Mouse (Mus musculus): ENCODE data around the gene Gm26566. TPM values are rescaled to one million over a fixed set of nuclear protein-coding genes. Genes with fewer than 3 reads are reported as not detected.

Gm26566 gene
- polyA plus RNA-seq, 1 experiment, result 0.68 TPM

DNA sequence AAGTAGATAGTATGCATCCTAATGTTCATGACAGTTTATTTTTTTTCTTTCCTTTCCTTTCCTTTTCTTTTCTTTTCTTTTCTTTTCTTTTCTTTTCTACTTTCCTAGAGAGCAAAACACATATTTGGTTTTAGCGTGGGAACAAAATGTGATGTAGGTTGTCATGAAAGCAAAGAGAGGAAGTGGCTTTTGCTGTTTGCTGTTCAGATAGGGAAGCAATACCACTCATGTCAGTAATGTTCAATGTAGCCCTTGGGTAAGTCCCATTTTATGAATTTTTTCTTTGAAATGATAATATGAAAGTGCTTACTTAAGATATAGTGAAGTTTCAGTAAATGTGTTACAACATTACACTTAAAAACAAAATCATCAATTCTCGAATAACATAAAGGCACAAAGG is 28.2 kb upstream of the Gm26566 start:
- no peak overlapping the region for H3K27ac ChIP-seq (ENCODE audit: insufficient read depth, low read depth, low read length)
- H3K36me3 ChIP-seq (ENCODE audit: control insufficient read depth, insufficient read depth, low read length), result no peaks in the 10 kb centered on the region
- TF ChIP-seq POLR2A (IDR thresholded peaks at IDR 0.05; ENCODE audit: low read depth, low read length) (no peak), CTCF (IDR thresholded peaks at IDR 0.05; ENCODE audit: extremely low read depth, insufficient read length, insufficient replicate concordance, low read depth, low read length) (no peak)
- no peaks in the 10 kb centered on the region for H3K4me1 ChIP-seq (ENCODE audit: control insufficient read depth, insufficient read depth, insufficient read length, low read length)
- WGBS, result 65% methylated on average over 2 of the region's 2 CpGs
- no peaks in the 10 kb centered on the region for H3K27me3 ChIP-seq (ENCODE audit: control insufficient read depth, insufficient read depth, low read length)
- H3K4me3 ChIP-seq (ENCODE audit: low read depth, low read length), result no peak overlapping the region

DNA sequence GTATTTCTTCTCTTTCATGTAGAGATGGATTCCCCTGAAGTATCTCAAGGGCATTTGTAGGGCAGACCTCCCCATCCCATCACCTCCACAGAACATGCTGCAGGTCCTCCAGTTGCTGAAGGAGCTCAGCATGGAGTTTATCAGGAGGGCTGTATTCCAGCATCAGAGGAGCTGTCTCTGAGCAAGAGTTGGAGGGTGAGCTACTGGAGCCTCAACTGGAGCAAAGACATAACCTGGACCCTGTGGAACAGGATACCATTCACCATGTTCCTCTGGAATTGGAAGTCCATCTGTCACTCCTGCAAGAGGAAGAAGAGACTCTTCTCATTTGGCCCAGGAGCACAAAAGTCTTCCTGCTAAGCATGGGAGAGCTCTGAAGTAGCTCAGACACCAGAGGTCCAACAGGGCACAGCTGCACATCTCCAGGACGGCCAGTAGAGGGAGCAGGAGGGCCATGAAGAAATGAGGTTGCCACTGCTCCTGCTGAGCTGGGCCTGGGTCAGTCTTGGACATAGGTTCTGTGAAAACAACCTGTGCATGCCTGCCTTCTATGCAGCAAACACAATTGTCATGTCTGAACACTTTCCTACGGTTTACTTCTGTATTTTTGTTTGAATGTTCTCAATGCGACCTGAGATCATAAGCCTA is 25.2 kb upstream of the Gm26566 start:
- no peak overlapping the region for H3K4me3 ChIP-seq (ENCODE audit: low read depth, low read length)
- TF ChIP-seq POLR2A (IDR thresholded peaks at IDR 0.05; ENCODE audit: low read depth, low read length) (no peak), CTCF (IDR thresholded peaks at IDR 0.05; ENCODE audit: extremely low read depth, insufficient read length, insufficient replicate concordance, low read depth, low read length) (peak; percentile 99)
- WGBS, result 30% methylated on average over 3 of the region's 3 CpGs
- H3K27me3 ChIP-seq (ENCODE audit: control insufficient read depth, insufficient read depth, low read length), result no peaks in the 10 kb centered on the region
- no peak overlapping the region for H3K27ac ChIP-seq (ENCODE audit: insufficient read depth, low read depth, low read length)
- no peaks in the 10 kb centered on the region for H3K36me3 ChIP-seq (ENCODE audit: control insufficient read depth, insufficient read depth, low read length)
- H3K4me1 ChIP-seq (ENCODE audit: control insufficient read depth, insufficient read depth, insufficient read length, low read length), result no peaks in the 10 kb centered on the region

DNA sequence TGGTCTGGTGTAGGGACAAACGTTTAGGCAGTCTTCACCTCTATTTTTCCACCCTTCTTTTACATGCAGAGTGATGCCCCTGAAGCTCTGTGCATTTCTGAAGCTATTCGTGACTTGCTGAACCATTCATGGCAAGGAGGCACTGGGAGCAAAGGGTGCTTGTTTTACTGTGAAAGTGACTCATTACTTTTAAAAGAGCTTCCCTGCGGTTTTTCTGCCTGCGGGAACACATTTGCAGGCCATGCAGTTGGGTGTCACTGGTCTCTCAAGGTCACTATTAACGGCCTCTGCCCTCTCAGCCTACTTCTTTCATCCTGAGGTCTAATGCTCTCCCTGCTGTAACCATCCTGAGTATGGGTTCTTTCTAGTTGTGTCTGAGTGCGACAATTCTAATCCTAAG is 24.5 kb upstream of the Gm26566 start:
- H3K27ac ChIP-seq (ENCODE audit: insufficient read depth, low read depth, low read length), result no peak overlapping the region
- no peaks in the 10 kb centered on the region for H3K27me3 ChIP-seq (ENCODE audit: control insufficient read depth, insufficient read depth, low read length)
- H3K4me3 ChIP-seq (ENCODE audit: low read depth, low read length), result no peak overlapping the region
- H3K36me3 ChIP-seq (ENCODE audit: control insufficient read depth, insufficient read depth, low read length), result no peaks in the 10 kb centered on the region
- no peaks in the 10 kb centered on the region for H3K4me1 ChIP-seq (ENCODE audit: control insufficient read depth, insufficient read depth, insufficient read length, low read length)
- 61% methylated on average over 6 of the region's 6 CpGs for WGBS
- TF ChIP-seq POLR2A (IDR thresholded peaks at IDR 0.05; ENCODE audit: low read depth, low read length), result no peak
- TF ChIP-seq CTCF (IDR thresholded peaks at IDR 0.05; ENCODE audit: extremely low read depth, insufficient read length, insufficient replicate concordance, low read depth, low read length), result no peak

DNA sequence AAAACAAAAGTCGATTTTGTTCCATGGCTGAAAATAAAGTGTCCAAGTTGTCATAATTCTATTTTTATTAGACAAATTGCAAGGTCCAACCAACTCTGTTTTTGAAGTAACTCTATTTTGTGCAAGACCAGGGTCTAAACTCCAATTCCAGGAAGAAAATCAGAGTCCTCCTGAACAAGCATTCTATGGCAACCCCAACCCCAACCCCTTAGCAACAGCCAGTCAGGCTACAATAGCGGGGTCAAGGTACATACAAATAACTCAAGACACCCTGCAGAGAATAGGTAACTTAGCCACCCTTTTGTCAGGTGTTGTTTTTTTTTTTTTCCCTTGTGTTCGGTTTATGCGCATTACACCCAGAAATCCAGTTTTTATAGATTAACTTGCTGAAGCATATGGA is 23.9 kb upstream of the Gm26566 start:
- Histone ChIP-seq H3K4me1 (ENCODE audit: control insufficient read depth, insufficient read depth, insufficient read length, low read length) (no peaks in the 10 kb centered on the region), H3K4me3 (ENCODE audit: low read depth, low read length) (no peak overlapping the region), H3K27me3 (ENCODE audit: control insufficient read depth, insufficient read depth, low read length) (no peaks in the 10 kb centered on the region), H3K36me3 (ENCODE audit: control insufficient read depth, insufficient read depth, low read length) (no peaks in the 10 kb centered on the region), H3K27ac (ENCODE audit: insufficient read depth, low read depth, low read length) (no peak overlapping the region)
- WGBS, result 53% methylated on average over 4 of the region's 4 CpGs
- TF ChIP-seq CTCF (IDR thresholded peaks at IDR 0.05; ENCODE audit: extremely low read depth, insufficient read length, insufficient replicate concordance, low read depth, low read length), result no peak
- no peak for TF ChIP-seq POLR2A (IDR thresholded peaks at IDR 0.05; ENCODE audit: low read depth, low read length)

DNA sequence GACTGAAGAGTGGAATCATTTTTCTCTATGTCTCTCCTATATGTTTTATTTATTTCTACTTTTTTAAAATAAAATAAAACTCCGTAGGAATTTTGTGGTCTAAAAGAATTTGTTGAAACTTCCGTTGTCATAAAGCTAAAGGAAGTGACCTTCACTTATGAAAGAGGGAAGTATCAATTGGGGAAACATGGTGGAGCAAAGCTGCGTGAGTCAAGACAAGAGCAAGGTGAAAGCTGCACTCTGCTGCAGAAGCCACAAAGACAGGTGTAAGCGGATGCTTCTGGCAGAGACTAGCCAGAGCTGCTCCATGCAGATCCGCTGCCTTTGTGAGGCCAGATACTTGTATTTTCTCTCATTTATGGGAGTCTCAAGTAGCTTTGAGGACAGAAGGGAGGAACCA is 22.8 kb upstream of the Gm26566 start:
- 73% methylated on average over 5 of the region's 5 CpGs for WGBS
- no peaks in the 10 kb centered on the region for H3K27me3 ChIP-seq (ENCODE audit: control insufficient read depth, insufficient read depth, low read length)

DNA sequence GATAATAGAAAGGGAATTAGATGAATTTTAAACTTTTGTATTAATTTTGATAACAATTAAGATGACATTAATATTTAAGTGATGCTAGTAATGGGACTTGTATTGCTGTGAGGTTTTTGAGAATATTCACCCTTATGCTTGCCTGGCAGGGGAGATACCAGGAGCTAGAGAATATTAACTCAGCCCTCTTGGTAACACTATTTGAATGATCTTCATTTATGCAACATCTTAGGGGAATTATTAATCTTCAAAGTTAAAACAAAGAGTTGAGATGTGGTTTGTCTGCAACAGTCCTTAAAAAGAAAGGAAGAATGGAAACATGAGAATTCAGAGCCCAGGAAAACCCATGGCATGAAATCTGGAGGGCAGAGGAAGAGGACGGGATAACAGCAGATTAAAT is 22.3 kb upstream of the Gm26566 start:
- Histone ChIP-seq H3K27me3 (ENCODE audit: control insufficient read depth, insufficient read depth, low read length) (no peaks in the 10 kb centered on the region), H3K4me1 (ENCODE audit: control insufficient read depth, insufficient read depth, insufficient read length, low read length) (no peaks in the 10 kb centered on the region), H3K27ac (ENCODE audit: insufficient read depth, low read depth, low read length) (no peak overlapping the region), H3K4me3 (ENCODE audit: low read depth, low read length) (no peak overlapping the region), H3K36me3 (ENCODE audit: control insufficient read depth, insufficient read depth, low read length) (no peaks in the 10 kb centered on the region)
- WGBS, result 92% methylated on average over 1 of the region's 1 CpGs
- TF ChIP-seq CTCF (IDR thresholded peaks at IDR 0.05; ENCODE audit: extremely low read depth, insufficient read length, insufficient replicate concordance, low read depth, low read length) (no peak), POLR2A (IDR thresholded peaks at IDR 0.05; ENCODE audit: low read depth, low read length) (no peak)

More for the DNA sequence above, 22.8 kb upstream of the Gm26566 start:
- TF ChIP-seq CTCF (IDR thresholded peaks at IDR 0.05; ENCODE audit: extremely low read depth, insufficient read length, insufficient replicate concordance, low read depth, low read length), result no peak
- TF ChIP-seq POLR2A (IDR thresholded peaks at IDR 0.05; ENCODE audit: low read depth, low read length), result no peak
- no peaks in the 10 kb centered on the region for H3K4me1 ChIP-seq (ENCODE audit: control insufficient read depth, insufficient read depth, insufficient read length, low read length)
- H3K36me3 ChIP-seq (ENCODE audit: control insufficient read depth, insufficient read depth, low read length), result no peaks in the 10 kb centered on the region
- H3K27ac ChIP-seq (ENCODE audit: insufficient read depth, low read depth, low read length), result no peak overlapping the region
- H3K4me3 ChIP-seq (ENCODE audit: low read depth, low read length), result no peak overlapping the region

DNA sequence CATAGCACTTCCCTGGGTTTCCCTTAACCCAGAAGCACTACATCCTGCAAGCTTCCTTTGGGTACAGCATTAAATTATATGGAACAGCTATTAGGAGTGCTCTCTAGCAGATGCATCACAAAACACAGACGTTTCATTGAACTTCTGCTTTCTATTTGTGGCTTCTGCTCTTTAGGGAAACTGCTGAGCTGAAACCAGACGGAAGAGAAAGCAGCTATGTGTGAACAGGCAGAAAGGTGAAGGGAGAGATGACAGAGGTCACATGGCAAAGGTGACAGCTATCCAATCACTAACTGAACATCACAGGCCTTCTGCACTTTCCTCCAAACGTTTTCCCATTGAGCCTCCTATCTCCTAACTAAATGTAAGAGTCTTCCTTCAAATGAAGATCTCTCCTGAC is 15.7 kb upstream of the Gm26566 start:
- no peaks in the 10 kb centered on the region for H3K4me1 ChIP-seq (ENCODE audit: control insufficient read depth, insufficient read depth, insufficient read length, low read length)
- TF ChIP-seq POLR2A (IDR thresholded peaks at IDR 0.05; ENCODE audit: low read depth, low read length) (no peak), CTCF (IDR thresholded peaks at IDR 0.05; ENCODE audit: extremely low read depth, insufficient read length, insufficient replicate concordance, low read depth, low read length) (no peak)
- H3K36me3 ChIP-seq (ENCODE audit: control insufficient read depth, insufficient read depth, low read length), result no peaks in the 10 kb centered on the region; the same call in 1 of the 2 replicates
- WGBS, result 41% methylated on average over 3 of the region's 3 CpGs
- H3K4me3 ChIP-seq (ENCODE audit: low read depth, low read length), result no peak overlapping the region
- H3K27ac ChIP-seq (ENCODE audit: insufficient read depth, low read depth, low read length), result no peak overlapping the region
- H3K27me3 ChIP-seq (ENCODE audit: control insufficient read depth, insufficient read depth, low read length), result no peaks in the 10 kb centered on the region

All from small intestine, adult 2 months (tissue).